8 mouse cellular contexts compared by ENCODE assay signal in genomic region chr7:102076714-102077296, GRCm38 (mm10). TPM values are rescaled to one million over a fixed set of nuclear protein-coding genes. Genes with fewer than 3 reads are reported as not detected.
DNase-seq lines count a peak whose midpoint lies in the region; ATAC-seq and TF ChIP-seq lines count a peak whose summit lies in the region.

No protein-coding gene starts in this region.

- no peak for ATAC-seq in kidney, embryonic 15.5 days (replicated peaks; ENCODE audit: low FRiP score)
- ATAC-seq in Patski = no peak
- peak; percentile 62 for ATAC-seq in erythroblast, adult 5-6 weeks (replicated peaks; ENCODE audit: low FRiP score, poor library complexity, severe bottlenecking)
- no peak for ATAC-seq in heart, embryonic 12.5 days (ENCODE audit: insufficient number of reproducible peaks, low FRiP score)

- DNase-seq in kidney, postnatal 10 days = peak; percentile 39
- no peak for DNase-seq in Patski (ENCODE audit: low read depth, low spot score)
- DNase-seq in natural killer cell, adult 2 months (ENCODE audit: low spot score in 2 of 2) = peak; percentile 25 to 36
- no peak for DNase-seq in neural tube, embryonic 10.5 days (ENCODE audit: extremely low spot score, low spot score)
- DNase-seq in right cerebral cortex, postnatal 10 days (ENCODE audit: low spot score in 2 of 2) = no peak

- no peak overlapping the region for H3K9ac ChIP-seq in kidney, embryonic 15.5 days
- no peak overlapping the region for H3K9ac ChIP-seq in heart, embryonic 12.5 days

- H3K36me3 ChIP-seq in kidney, embryonic 15.5 days = peaks cover 95% of the 10 kb centered on the region
- peaks cover 89% of the 10 kb centered on the region for H3K36me3 ChIP-seq in heart, embryonic 12.5 days

- H3K4me2 ChIP-seq in kidney, embryonic 15.5 days = no peak overlapping the region
- H3K4me2 ChIP-seq in heart, embryonic 12.5 days = no peak overlapping the region

- H3K27ac ChIP-seq in kidney, embryonic 15.5 days = no peak overlapping the region
- no peak overlapping the region for H3K27ac ChIP-seq in heart, embryonic 12.5 days (ENCODE audit: poor library complexity, severe bottlenecking)

- in situ Hi-C loops in Patski (cut with MboI; ENCODE audit: low pct_unique_long_range_greater_than_20kb) = loop anchor here (5.0 kb wide), 2 partner anchors 160 to 415 kb away; partner anchors contain the start of gene Clpb

- peak; percentile 68 for TF ChIP-seq CTCF in Patski (IDR thresholded peaks at IDR 0.05)

- no peak overlapping the region for H3K4me3 ChIP-seq in kidney, embryonic 15.5 days (replicated peaks)
- no peak overlapping the region for H3K4me3 ChIP-seq in heart, embryonic 12.5 days

- no peaks in the 10 kb centered on the region for H3K4me1 ChIP-seq in kidney, embryonic 15.5 days
- no peaks in the 10 kb centered on the region for H3K4me1 ChIP-seq in heart, embryonic 12.5 days (replicated peaks)

- no peaks in the 10 kb centered on the region for H3K9me3 ChIP-seq in kidney, embryonic 15.5 days (replicated peaks)
- H3K9me3 ChIP-seq in heart, embryonic 12.5 days (replicated peaks) = no peaks in the 10 kb centered on the region

- no peaks in the 10 kb centered on the region for H3K27me3 ChIP-seq in kidney, embryonic 15.5 days
- H3K27me3 ChIP-seq in Patski = no peaks in the 10 kb centered on the region
- H3K27me3 ChIP-seq in heart, embryonic 12.5 days (replicated peaks) = no peaks in the 10 kb centered on the region

- POLR2A ChIA-PET in Patski (lab: Charles Lee) = no interaction called here

- WGBS in kidney, embryonic 15.5 days = 73% methylated on average over 7 of the region's 7 CpGs
- 78% methylated on average over 7 of the region's 7 CpGs for WGBS in heart, embryonic 12.5 days

- CTCF ChIA-PET in Patski (lab: Charles Lee) = interaction anchor here (0.5 to 0.6 kb wide), 2 partner anchors 151 to 162 kb away, joined by 3 read pairs; no protein-coding TSS in a partner anchor

RNA-seq across cellular contexts. Expression of gene Trpc2, which starts 6.1 kb away (rescaled TPM):
- not detected in 2 replicates for polyA plus RNA-seq in kidney, embryonic 15.5 days (2015; fragmentation: Nextera tagmentation; extraction: Ambion mirVana)
- polyA plus RNA-seq in Patski (2021) = not detected
- 0.63 TPM in 1 of 2 replicates, not detected in the other for total RNA-seq in erythroblast, adult 5-6 weeks (2015; ENCODE audit: low replicate concordance)
- total RNA-seq in erythroblast, adult 5-6 weeks (2017; ENCODE audit: low replicate concordance) = 0.28 TPM in 1 of 2 replicates, not detected in the other
- 0.15 and 0.58 TPM in 2 replicates for polyA plus RNA-seq in heart, embryonic 12.5 days (2016; fragmentation: Nextera tagmentation; extraction: Ambion mirVana)

RNA-seq across cellular contexts. Expression of gene Xntrpc, which starts 11.3 kb away (rescaled TPM):
- polyA plus RNA-seq in kidney, embryonic 15.5 days (2015; fragmentation: Nextera tagmentation; extraction: Ambion mirVana) = 1.6 and 1.7 TPM in 2 replicates
- 0.24 TPM for polyA plus RNA-seq in Patski (2021)
- 1.3 TPM in 1 of 2 replicates, not detected in the other for total RNA-seq in erythroblast, adult 5-6 weeks (2015; ENCODE audit: low replicate concordance)
- total RNA-seq in erythroblast, adult 5-6 weeks (2017; ENCODE audit: low replicate concordance) = 0.70 and 1.1 TPM in 2 replicates
- polyA plus RNA-seq in heart, embryonic 12.5 days (2016; fragmentation: Nextera tagmentation; extraction: Ambion mirVana) = 0.90 and 1.5 TPM in 2 replicates

RNA-seq across cellular contexts. Expression of gene Xndc1, which starts 11.5 kb away (rescaled TPM):
- polyA plus RNA-seq in kidney, embryonic 15.5 days (2015; fragmentation: Nextera tagmentation; extraction: Ambion mirVana) = 33.9 and 39.0 TPM in 2 replicates
- polyA plus RNA-seq in Patski (2021) = 13.1 TPM
- 3.8 and 12.3 TPM in 2 replicates for total RNA-seq in erythroblast, adult 5-6 weeks (2015; ENCODE audit: low replicate concordance)
- total RNA-seq in erythroblast, adult 5-6 weeks (2017; ENCODE audit: low replicate concordance) = 7.3 and 8.6 TPM in 2 replicates
- polyA plus RNA-seq in heart, embryonic 12.5 days (2016; fragmentation: Nextera tagmentation; extraction: Ambion mirVana) = 26.5 and 27.5 TPM in 2 replicates

RNA-seq across cellular contexts. Expression of gene Rnf121, which starts 11.5 kb away (rescaled TPM):
- 28.3 and 28.4 TPM in 2 replicates for polyA plus RNA-seq in kidney, embryonic 15.5 days (2015; fragmentation: Nextera tagmentation; extraction: Ambion mirVana)
- polyA plus RNA-seq in Patski (2021) = 35.8 TPM
- total RNA-seq in erythroblast, adult 5-6 weeks (2015; ENCODE audit: low replicate concordance) = 3.8 and 5.8 TPM in 2 replicates
- 2.8 and 6.6 TPM in 2 replicates for total RNA-seq in erythroblast, adult 5-6 weeks (2017; ENCODE audit: low replicate concordance)
- polyA plus RNA-seq in heart, embryonic 12.5 days (2016; fragmentation: Nextera tagmentation; extraction: Ambion mirVana) = 19.9 and 21.3 TPM in 2 replicates

RNA-seq across cellular contexts. Expression of gene Art1, which starts 24.7 kb away (rescaled TPM):
- 2.4 and 3.4 TPM in 2 replicates for polyA plus RNA-seq in kidney, embryonic 15.5 days (2015; fragmentation: Nextera tagmentation; extraction: Ambion mirVana)
- not detected for polyA plus RNA-seq in Patski (2021)
- total RNA-seq in erythroblast, adult 5-6 weeks (2015; ENCODE audit: low replicate concordance) = not detected in 2 replicates
- total RNA-seq in erythroblast, adult 5-6 weeks (2017; ENCODE audit: low replicate concordance) = not detected in 2 replicates
- polyA plus RNA-seq in heart, embryonic 12.5 days (2016; fragmentation: Nextera tagmentation; extraction: Ambion mirVana) = 8.0 and 9.0 TPM in 2 replicates

Comparison
In these comparisons a context has a peak if more than half of its experiments do, and no peak if none do; other contexts are left out.
1. DNase-seq: peak in kidney, postnatal 10 days (single experiment) and natural killer cell, adult 2 months (2 of 2); none in Patski (single experiment), neural tube, embryonic 10.5 days (single experiment) and right cerebral cortex, postnatal 10 days (0 of 2).